Mouse (Mus musculus) neural tube, embryonic 10.5 days (tissue): ENCODE data around the gene Kcnk3.

Experiments
- DNase-seq: peaks from one replicate; pipeline ENCODE4 v3.0.0-alpha.2; 2017; ENCODE audit warnings: low spot score; ENCODE audit errors: extremely low spot score

Kcnk3 gene

DNA sequence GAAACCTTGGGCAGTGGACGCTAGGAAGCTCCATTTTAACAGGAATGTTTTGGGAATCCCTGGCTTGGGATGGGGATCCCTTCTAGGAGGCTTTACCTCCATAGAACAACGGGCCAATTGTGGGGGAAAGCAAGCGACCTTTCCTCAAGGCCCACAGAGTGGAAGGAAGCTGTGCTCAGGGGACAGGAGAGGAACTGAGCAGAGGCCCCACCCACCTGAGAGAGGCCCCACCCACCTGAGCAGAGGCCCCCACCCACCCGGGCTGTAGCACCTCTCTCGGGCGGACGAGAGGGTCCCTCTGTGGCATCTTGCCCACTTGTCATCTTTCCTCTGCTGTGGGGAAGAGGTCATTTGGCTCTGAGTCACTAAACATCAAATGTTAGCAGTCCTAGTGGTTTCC lies 49.0 kb downstream of the Kcnk3 start:
- DNase-seq = no peak

DNA sequence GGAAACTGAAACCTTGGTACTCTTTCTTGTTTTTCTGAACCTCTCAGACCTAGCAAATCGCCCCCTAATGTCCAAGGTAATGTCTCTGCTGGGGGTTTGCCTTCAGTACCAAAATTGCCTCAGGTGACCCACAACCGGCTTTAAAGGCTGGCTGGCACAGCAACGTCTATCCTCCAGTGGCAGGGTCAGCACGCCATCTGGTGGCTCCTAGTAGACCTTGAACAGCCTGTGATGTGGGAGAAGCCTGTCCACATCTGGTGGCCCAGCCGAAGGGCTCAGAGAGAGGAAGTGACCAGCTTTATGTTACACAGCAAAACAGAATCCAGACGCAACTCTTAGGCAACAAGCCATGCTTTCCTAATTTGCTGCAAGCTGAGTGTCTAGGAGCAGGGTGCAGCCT lies 50.1 kb downstream of the Kcnk3 start:
- peak; percentile 77 for DNase-seq

DNA sequence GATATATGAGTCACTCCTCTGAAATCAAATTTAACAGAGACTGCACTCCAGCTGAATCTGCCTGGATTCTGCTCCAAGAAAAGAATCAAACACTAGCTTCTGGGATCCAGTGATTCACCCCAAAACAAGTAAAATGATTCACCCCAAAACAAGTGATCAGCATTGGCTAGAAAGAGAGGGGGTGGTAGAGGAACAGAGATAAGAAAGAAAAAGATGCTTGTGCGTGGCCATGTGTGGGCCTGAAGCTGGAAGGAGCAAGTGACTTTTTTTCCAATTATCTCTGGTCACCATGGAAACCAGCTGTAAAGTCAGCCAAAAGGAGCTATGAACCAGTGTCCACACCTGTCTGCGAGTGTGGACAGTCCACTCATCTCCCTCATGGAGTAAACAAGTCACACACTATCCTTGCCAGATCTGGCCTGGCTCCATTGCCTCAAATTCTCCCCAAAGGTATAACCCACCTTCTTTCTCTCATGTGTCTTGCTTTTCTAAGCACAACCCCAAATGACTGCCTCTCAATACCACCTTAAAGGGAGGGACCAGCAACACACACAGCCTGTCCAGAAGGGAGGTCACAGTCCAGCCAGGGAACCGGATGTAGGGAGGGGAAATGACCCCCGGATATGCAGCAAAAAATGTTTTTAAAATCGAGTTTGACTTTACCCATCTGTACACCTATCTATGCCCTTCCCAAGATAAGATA lies 55.7 kb downstream of the Kcnk3 start:
- no peak for DNase-seq

DNA sequence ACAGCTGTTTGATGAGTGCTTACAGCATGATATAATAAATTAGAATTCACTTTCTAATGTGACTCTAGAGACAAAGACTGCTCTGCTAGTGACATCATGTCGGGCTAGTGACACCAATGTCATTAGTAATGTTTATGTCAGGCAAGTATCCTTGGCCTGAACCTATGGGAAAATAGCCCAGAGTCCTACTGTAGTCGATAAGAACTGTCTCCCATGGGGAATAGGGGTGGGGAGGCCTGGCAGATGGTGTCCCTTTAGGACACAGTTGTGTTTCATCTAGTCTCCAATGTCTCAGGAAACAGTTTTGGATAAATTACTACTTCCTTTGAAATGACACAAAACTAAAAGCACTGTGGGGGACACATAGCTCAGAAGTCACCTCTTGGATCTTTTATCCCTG lies 58.1 kb downstream of the Kcnk3 start:
- DNase-seq = no peak

DNA sequence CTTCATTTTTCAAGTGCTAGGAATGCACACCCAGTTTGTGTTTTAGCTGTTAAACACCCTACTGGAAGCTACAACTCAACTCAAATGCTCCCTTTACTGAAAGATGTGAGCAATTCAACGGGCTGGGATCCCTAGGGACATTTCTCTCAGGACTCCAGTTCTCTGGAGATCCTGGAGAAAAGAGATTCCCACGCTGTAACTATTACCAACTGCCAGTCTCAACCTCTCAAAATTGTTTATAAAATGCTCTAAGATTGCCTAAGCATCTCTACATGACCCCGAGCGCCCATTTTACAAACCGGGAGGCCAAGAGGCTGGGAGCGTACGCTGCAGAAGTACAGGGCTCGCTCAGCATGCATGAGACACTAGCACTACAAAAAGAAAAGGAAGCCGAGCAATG lies 59.4 kb downstream of the Kcnk3 start:
- no peak for DNase-seq

DNA sequence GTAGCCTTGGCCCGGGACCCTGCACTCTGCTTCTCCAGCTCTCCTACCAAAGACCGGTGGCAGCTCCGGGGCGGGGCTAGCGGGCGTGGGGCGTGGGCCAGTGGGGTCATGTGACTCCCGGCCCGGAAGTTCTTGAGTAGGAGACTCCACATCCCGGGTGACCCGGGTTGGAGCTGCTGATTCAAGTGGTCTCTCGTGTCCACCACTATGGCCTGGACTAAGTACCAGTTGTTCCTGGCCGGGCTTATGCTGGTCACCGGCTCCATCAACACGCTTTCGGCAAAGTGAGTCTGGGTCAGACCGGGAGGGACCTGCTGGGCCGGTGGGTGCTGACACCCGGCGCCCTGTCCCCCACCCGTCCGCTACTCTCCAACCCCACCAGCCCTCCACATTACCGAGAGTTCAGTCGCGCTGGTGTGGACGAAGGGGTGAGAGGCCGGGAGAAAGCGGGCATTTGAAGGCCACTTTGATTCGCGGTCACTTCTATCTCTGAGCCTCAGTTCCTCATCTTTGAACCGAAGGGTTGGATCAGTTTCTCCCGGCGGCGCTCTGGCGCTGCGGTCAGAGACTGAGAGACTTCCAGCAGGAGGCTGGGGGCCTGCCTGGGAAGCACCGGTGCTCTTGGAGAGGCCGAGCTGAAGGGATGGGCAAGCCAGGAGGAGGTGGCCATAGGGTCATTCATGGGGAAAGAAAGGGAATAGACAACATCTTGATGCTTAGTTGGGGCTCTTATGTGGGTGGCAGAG lies 60.0 kb downstream of the Kcnk3 start, which contains the start of gene Slc35f6:
TSS of gene Slc35f6 (plus strand) at position 119 of the 746 bp plus-strand sequence.
- peak; percentile 89 for DNase-seq

DNA sequence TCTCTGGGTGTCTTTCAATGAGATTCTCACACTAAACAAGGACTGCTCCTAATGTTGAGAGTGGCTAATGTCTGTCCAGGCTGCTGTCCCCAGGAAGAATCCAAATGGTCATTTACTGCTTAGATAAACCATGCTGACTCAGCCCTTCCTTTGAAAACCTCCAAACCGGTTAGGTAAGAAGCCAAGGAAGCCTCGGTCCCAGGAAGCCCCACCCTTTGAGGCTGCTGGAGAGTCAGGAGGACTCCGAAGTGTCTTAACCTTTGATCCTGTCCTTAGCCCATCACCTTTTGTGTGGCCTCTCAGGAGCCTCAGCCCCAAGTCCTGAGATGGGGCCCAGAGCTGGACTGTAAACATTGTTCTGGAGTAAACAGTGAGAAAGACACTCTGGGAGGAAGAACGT lies 61.6 kb downstream of the Kcnk3 start:
- no peak for DNase-seq

DNA sequence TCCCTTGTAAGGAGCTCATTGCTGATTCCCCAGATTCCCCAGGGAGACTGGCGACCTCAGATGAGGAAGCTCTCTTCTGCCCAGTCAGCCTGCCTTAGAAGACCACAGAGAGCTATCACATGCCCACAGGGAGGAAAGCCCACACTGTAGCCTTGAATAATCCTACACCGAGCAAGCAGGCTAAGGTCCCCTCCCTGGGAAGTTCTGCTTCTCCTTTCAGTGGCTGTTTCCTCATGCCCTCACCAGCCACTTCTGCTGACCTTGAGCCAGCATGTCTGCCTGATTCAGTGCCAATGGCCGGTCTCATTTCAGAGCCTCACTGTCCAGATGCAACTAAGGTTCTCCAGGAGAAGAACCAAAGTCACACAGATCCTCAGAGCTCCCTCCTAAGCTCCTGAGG lies 62.8 kb downstream of the Kcnk3 start:
- no peak for DNase-seq

DNA sequence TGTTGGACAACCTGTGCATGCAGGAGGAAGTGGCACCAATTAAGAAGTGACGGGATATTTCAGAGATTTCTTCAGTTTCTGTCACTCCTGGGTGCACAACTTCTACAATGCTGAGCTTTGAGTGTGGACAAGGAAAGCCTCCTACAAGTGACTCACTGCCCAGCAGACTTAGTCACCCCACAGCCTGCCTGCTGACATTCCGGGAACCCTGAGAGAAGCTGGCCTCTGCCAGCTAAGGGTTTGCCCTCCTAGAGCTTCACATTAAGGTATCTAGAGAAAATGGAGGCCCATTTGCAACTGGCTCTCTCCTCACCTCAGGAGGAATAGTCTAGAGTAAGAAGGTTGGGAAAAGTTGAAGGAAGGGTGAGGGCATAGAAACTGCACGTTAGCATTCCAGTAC lies 63.6 kb downstream of the Kcnk3 start:
- DNase-seq = no peak

DNA sequence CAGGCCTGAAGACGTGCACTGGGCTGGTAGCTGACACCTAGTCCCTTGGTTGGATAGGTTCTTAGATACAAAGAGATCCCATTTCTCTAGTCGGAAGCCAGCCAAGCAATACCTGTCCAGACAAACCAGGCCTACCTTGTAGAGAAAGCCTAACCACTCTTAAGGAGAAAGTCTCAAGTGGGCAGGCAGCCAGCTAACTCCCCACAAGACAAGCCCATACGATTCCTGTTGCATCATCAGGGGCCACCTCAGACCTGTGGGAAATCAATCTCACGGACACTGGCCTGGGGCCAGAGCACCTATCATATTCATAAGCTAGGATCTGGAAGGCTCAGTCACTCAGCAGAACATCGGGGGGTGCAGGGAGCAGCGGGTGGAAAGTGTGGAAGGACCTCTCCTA lies 65.3 kb downstream of the Kcnk3 start:
- no peak for DNase-seq

DNA sequence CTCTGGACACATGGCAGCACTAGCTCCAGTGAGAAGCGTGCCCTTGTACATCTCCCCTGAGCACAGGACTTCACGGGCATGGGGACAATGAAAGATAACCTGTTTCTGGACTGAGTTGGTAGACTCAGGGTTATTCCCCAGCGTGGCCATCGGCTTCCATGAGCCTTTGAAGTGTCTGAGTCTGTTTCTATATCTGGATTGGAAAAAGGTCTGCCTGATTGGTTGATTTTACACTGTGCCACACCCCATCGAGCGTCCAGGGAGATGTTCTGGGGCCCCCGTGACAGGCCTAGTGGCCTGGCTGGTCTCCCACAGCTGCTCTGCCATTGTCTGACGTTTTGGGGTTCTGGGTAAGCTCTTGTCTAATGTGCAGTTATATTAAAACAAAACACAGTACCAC lies 67.1 kb downstream of the Kcnk3 start:
- no peak for DNase-seq

DNA sequence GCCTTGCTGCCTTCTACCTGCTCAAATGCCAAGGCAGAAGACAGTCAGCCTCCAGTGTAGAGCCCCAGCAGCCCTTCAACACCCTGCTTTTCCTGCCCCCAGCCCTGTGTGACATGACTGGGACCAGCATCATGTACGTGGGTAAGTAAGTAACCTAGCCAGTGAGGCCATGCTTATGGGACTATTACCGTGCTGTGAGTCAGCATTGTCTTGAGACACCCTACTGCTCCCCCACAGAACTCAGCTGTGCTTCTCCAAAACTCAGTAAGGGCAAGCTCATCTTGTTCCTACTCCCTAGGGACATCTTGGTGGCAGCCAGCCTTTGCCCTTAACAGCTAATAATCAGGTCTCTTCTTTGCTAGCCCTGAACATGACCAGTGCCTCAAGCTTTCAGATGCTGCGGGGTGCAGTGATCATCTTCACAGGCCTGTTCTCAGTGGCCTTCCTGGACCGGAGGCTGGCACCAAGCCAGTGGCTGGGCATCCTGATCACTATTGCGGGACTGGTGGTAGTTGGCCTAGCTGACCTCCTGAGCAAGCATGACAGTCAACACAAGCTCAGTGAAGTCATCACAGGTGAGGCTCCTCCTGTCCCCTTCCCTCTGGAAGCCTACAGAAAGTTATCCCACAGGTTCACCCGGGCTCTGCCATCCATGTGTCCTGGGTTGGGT lies 67.7 kb downstream of the Kcnk3 start:
- no peak for DNase-seq

DNA sequence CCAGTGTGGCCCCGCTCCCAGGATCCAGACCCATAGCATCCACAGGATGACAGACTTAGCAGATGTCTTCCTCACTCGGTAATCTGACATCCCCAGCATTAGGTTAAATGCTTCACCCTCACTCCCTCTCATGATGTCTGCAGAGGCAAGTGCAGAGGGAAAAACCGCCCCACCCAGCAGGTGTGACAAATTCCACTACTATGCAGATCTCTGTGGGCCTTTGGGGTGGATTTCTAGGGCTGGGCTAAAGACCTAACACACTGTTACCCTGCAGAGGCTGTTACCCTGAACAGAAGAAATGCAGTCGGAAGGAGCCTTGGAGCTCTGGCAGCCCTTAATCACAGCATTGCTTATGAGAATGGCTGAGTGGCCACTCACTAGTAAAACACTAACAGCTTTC lies 71.1 kb downstream of the Kcnk3 start:
- no peak for DNase-seq

DNA sequence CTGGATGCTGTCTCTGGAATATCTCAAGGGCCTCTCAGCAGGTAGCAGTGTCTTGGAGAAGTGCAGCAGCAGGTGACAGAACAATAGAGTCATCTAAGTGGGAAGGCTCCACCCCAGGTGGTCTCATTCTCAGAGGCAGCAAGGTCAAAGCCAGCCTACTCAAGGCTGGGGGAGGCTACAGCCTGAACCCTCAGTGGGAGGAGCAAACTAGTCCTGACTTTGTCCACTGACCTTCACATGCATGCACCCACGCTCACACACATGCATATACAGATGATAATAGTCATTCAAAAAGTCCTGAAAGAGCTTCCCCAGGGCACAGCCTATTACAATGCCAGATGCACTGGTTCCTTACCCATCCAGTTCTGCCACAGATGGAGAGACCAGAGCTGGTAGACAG lies 72.3 kb downstream of the Kcnk3 start:
- DNase-seq = no peak

DNA sequence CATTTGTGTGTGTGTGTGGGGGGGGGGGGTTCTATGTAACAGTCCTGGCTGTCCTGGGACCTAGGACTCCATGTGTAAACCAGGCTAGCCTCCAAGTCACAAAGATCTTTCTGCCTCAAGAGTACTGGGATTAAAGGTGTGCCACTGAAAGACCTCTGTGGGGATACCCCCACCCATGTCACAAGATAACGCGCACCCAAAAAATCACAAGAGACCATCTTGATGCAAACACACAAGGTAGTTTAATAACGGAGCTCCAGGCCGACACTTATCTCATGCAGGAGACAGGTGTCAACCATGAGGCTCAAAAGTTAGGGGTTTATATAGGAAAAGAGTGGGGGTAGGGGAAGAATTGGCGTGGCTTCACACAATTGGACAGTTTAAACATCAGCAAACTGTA lies 72.8 kb downstream of the Kcnk3 start:
- no peak for DNase-seq

DNA sequence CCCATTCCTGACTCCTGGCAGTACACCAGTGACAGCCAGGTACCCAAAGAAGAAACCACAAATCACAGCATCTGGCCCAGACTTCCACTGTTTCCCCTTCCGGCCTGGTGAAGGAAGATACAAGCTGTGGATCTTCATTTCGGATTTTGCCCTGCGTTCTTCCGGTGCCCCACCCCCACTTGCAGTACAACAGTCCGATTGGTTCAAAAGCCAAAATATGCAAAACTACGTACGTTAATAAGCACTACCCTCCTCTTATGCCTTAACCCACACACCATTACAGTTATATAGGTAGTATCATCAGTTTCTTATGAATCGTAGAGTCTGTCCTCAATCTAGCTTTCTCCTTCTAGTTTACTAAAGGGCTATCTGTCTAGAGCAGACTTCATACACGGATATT lies 77.4 kb downstream of the Kcnk3 start:
- DNase-seq = no peak

DNA sequence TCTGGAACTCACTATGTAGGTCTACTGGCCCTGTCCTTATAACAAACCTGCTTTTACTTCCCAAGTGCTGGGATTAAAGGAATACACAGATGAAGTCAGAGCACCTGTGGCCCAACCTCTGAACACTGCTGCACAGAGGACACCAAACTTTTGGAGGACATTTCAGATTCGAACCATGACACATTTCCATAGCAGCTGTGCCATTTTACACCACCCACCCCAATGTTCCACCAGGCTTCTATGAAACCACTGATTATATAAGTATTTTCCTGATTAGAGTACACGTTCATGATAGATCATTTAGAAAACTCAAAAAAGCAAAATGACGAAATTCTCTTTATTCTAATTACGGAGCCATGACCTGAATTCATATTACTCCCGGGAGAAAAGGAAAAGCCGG lies 78.0 kb downstream of the Kcnk3 start:
- no peak for DNase-seq

DNA sequence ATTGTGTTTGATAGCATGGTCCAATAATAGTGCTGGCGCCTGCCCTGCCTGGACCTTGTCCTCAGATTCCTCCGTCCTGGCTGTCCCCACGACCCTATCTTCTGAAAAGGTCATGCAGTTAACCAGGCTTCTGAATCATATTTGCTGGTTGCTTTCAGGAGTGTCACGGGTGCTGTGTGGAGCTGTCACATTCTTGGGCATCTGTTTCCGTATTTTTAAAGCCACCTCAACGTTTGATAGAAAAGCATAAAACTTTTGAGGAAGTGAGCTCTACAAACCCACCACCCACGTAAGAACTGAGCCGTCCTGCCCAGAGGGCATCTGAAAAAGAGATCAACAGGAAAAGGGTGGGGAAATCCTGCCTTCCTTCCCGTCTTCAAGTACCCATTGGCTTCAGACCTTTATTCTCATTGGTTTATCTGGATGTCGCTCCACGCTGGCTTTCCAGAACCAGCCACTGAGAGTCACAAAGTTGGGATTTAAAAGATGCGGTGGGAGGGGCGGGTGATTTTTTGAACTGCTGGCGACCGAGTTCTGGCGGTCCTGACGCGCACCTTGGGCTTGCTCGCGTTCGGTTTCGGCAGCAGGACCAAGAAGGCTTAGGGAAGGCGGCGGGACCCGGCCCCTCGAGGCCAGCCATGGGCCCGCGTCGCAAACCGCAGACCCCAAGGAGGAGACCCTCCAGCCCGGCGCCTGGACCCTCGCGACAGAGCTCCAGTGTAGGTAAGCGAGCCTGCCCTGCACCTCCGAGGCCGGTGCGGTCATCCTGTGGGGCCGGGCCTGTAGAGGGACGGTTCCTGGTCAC lies 78.6 kb downstream of the Kcnk3 start, which contains the start of gene Cenpa:
TSS of gene Cenpa (plus strand) at position 387 of the 805 bp plus-strand sequence.
- DNase-seq = peak; percentile 84

DNA sequence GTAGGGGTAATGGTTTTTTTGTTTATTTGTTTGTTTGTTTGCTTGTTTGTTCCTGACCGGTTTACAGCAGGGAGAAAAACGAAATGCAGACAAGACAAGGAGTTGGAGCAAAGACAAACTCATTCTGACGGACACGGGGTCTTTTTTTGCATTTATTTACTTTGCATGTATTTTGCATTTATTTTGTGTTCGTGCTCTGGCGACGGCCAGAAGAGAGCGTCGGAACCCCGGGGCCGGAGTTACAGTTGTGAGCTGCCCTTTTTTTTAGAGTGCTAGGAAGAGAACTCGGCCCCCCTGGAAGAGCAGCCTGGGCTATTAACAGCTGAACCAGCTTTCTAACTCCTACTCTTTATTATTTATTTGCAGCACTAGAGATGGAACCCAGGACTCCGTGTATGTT lies 79.2 kb downstream of the Kcnk3 start:
- DNase-seq = no peak

DNA sequence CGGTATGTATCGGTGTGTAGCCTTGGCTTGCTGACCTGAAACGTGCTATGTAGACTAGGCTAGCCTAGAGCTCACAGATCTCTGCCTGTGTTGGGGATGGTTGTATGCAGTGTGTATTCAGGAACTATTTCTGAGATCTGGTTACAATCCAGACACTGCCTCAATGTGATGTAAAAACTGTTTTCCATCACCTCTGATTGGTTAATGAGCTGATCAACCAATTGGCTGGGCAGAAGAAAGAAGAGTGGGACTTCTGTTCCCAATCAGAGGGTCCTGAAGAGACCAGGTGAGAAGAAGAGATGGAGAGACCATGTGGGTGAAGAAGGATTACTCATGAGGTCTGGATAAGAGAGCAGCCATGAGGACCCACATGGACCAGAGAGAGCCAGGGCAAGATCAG lies 79.7 kb downstream of the Kcnk3 start:
- DNase-seq = no peak

DNA sequence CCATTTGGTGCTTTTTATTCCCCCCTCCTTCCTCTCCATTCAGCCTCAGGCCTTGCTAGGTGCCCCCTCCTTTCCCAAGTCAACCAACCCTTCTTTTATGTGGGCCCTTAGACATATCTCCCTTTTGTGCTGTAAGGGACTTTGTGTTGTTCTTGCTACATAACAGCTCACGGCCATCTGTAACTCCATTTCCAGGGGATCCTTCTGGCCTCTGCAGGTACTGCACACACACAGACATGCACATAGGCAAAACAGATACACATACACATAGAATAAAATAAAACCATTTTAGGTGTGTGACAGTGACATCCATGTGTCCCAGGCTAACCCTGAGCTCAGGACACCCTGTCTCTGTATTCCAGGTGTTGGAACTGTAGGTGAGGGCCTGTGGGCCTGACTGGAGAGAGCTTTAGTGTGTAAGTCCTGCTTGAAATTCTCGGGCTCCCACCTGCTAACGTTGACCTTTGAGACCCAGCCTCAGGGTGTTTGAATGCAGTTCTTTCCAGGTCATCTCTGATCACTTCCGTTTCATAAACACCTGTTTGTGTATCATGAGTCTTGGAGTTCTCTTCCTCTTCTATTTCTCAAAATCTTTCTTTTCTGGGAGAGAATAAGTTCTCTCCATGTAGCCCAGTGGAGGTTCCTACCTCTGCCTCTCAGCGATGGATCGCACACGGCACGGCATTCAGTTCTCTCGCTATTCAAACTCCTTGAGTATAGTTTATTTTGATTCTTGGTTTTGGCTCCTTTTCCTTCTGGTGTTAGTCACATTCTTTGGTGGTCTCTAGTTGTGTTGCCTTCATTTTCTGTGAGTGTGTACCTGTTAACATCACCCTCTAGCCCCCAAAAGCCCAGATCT lies 80.9 kb downstream of the Kcnk3 start:
- DNase-seq = no peak
